Comparison of ENCODE assay signal across 14 mouse cellular contexts in the genomic region with DNA sequence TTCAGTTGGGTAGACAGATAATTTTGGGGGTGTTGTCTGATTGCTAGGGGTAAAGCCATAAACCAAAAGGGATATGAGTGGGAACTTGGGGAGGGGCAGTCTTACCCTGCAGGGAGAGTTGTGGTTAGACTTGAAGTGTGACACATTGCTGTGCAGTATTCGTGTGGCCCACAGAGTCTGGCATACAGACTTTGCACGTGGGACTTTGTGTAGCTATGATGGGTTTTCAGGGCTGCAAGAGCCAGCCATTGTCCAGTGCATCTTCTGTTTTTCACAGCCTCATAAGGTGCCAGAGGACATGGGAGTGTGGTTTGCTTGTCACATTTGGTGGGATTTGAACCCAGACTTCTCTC. TPM values are rescaled to one million over a fixed set of nuclear protein-coding genes. Genes with fewer than 3 reads are reported as not detected.
DNase-seq lines count a peak whose midpoint lies in the region; ATAC-seq and TF ChIP-seq lines count a peak whose summit lies in the region.
"Had no signal": no experiment of that assay in that cellular context is flagged by ENCODE, and none has a peak within 500 bp of the region (broad histone marks: within the 10 kb centered on the region; RNA-seq: fewer than 3 reads in every experiment).

No protein-coding gene starts in this region.

- DNase-seq in heart, adult 11 months = peak; percentile 86
- DNase-seq in heart, postnatal 4 days = no peak
- no peak for DNase-seq in lung, embryonic 14.5 days
- no peak for DNase-seq in lung, postnatal 25 days (ENCODE audit: low spot score)
- DNase-seq in embryo, embryonic 11 days = no peak
- DNase-seq in cerebellum, adult 18-20 months = no peak
- DNase-seq: adrenal gland, adult 2 months; kidney, adult 18-20 months; lung, postnatal 4 days; right cerebral cortex, postnatal 14 days had no signal

- no peak overlapping the region for H3K9ac ChIP-seq in lung, embryonic 14.5 days
- no peak overlapping the region for H3K9ac ChIP-seq in intestine, postnatal 0 days (ENCODE audit: low read depth, low read length)
- H3K9ac ChIP-seq: limb, embryonic 13.5 days had no signal

- 50% methylated on average over 2 of the region's 2 CpGs for WGBS in lung, embryonic 14.5 days
- 32% methylated on average over 2 of the region's 2 CpGs for WGBS in intestine, postnatal 0 days

- H3K4me3 ChIP-seq in lung, embryonic 14.5 days (ENCODE audit: low read depth, low read length) = 0 out of 2 replicates have a peak overlapping the region, but pooled peaks have one; percentile 14
- H3K4me3 ChIP-seq in E14TG2a.4 (replicated peaks; ENCODE audit: low read length) = peak overlapping the region; percentile 46
- no peak overlapping the region for H3K4me3 ChIP-seq in intestine, postnatal 0 days (ENCODE audit: low read depth, low read length)
- H3K4me3 ChIP-seq: erythroblast, embryonic 14.5 days; limb, embryonic 13.5 days had no signal

- no peak for ATAC-seq in lung, embryonic 14.5 days (ENCODE audit: insufficient read depth)
- ATAC-seq in intestine, postnatal 0 days = no peak

- peaks cover 17% of the 10 kb centered on the region for H3K4me1 ChIP-seq in lung, embryonic 14.5 days (ENCODE audit: insufficient read depth)
- peaks cover 77% of the 10 kb centered on the region for H3K4me1 ChIP-seq in E14TG2a.4 (replicated peaks; ENCODE audit: low read depth, low read length)
- H3K4me1 ChIP-seq in intestine, postnatal 0 days (replicated peaks; ENCODE audit: control insufficient read depth, insufficient read depth, low read length) = peaks cover 30% of the 10 kb centered on the region

- peak overlapping the region; percentile 83 for H3K27ac ChIP-seq in lung, embryonic 14.5 days (ENCODE audit: low read depth)
- H3K27ac ChIP-seq in intestine, postnatal 0 days (ENCODE audit: low read depth, low read length) = peak overlapping the region; percentile 71; the same call in 1 of the 2 replicates
- H3K27ac ChIP-seq: limb, embryonic 13.5 days had no signal

- peak overlapping the region; percentile 46 for H3K4me2 ChIP-seq in lung, embryonic 14.5 days
- H3K4me2 ChIP-seq in intestine, postnatal 0 days (replicated peaks; ENCODE audit: low read depth) = peak overlapping the region; percentile 44
- H3K4me2 ChIP-seq: limb, embryonic 13.5 days had no signal

- TF ChIP-seq CTCF in lung, embryonic 14.5 days (IDR thresholded peaks at IDR 0.05; ENCODE audit: low read depth) = no peak
- no peak for TF ChIP-seq CTCF in E14TG2a.4 (conservative IDR thresholded peaks at IDR 0.05; ENCODE audit: low read length)
- no peak for TF ChIP-seq CTCF in intestine, postnatal 0 days (IDR thresholded peaks at IDR 0.05; ENCODE audit: low read depth)

- H3K27me3 ChIP-seq in lung, embryonic 14.5 days (ENCODE audit: insufficient read depth, low read length) = no peaks in the 10 kb centered on the region
- H3K27me3 ChIP-seq in E14TG2a.4 (ENCODE audit: insufficient read depth, low read length) = no peaks in the 10 kb centered on the region
- no peaks in the 10 kb centered on the region for H3K27me3 ChIP-seq in intestine, postnatal 0 days (replicated peaks; ENCODE audit: control insufficient read depth, insufficient read depth, low read length)
- H3K27me3 ChIP-seq: limb, embryonic 13.5 days had no signal

- H3K36me3 ChIP-seq in lung, embryonic 14.5 days (ENCODE audit: insufficient read depth) = peaks cover 20% of the 10 kb centered on the region
- H3K36me3 ChIP-seq in E14TG2a.4 (ENCODE audit: insufficient read depth, low read length) = peaks cover 3% of the 10 kb centered on the region; the same call in 1 of the 2 replicates
- H3K36me3 ChIP-seq in intestine, postnatal 0 days (ENCODE audit: control insufficient read depth, insufficient read depth) = peaks cover 14% of the 10 kb centered on the region

- no peaks in the 10 kb centered on the region for H3K9me3 ChIP-seq in lung, embryonic 14.5 days (ENCODE audit: low read depth, low read length)
- H3K9me3 ChIP-seq in E14TG2a.4 (ENCODE audit: low read length) = no peaks in the 10 kb centered on the region
- H3K9me3 ChIP-seq in intestine, postnatal 0 days (ENCODE audit: control insufficient read depth) = no peaks in the 10 kb centered on the region
- H3K9me3 ChIP-seq: limb, embryonic 13.5 days had no signal

RNA-seq across cellular contexts. Expression of gene Lpp, which starts 55.2 kb away (rescaled TPM):
- 10 to 100 TPM; 77.6 to 80.1 TPM for total RNA-seq in heart, postnatal 4 days (2021)
- polyA plus RNA-seq in lung, embryonic 14.5 days (2014; fragmentation: Nextera tagmentation; extraction: Ambion mirVana) = 72.4 and 79.9 TPM in 2 replicates
- 32.8 and 37.5 TPM in 2 replicates for polyA plus RNA-seq in intestine, postnatal 0 days (2015; fragmentation: Nextera tagmentation; extraction: Ambion mirVana)
- polyA plus RNA-seq: erythroblast, embryonic 14.5 days had no signal
